Mouse (Mus musculus) CD4-positive helper T cell, adult 2 months (primary cell): Measurements from ENCODE around the gene Ankrd33.
"Not testable (repeated sequence)": the region's sequence is repeated elsewhere in the genome, so short reads cannot be mapped to it uniquely, and the experiment has no call there.

Experiments
- DNase-seq: peaks from one replicate; pipeline ENCODE4 v3.0.0-alpha.2; 2012; ENCODE audit warnings: low read depth, missing footprints, low spot score

Ankrd33 gene

GRCm38 (mm10) chr15:101086451-101086850, 29.1 kb upstream of the Ankrd33 start:
- no peak for DNase-seq

DNA sequence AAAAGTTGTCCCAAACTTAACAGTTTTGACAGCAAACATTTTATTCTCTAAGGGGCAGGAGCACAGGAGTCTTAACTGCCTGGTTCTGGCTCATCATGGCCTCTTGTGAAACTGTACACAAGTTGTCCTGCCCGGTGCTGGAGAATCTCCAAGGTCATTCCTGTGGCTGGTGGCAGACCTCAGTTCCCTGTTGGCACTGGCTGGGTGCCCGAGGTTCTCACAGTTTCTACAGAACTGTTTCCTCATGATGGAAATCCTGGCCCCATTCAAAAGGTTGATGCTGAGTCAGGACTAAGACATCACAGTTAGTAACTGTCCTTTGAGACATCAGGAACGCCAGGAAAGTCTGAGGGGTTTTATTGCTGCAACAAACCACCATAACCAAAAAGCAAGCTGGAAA, 28.6 kb upstream of the Ankrd33 start:
- DNase-seq: no peak

GRCm38 (mm10) chr15:101088291-101088690, 27.3 kb upstream of the Ankrd33 start:
- DNase-seq: no peak

DNA sequence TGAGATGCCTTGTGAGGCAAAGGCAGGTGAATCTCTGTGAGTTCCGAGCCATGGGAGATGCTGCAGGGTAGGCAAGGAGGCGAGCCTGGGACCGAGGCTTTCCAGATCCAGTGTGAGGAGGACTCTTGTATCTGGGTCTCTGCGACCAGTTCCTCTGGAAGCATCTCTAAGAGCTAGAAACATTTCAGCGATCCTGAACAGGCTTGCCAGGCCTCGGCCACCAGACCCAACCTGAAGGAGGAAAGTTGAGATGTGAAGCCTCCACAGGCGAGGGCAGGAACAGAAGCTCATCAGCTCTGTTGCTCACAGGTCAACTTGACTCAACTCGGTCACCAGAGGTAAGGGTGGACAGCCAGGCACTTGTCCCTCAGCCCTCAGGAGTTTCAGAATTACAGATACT, 24.0 kb upstream of the Ankrd33 start:
- no peak for DNase-seq

- DNase-seq: no peak
These were observed 23.3 kb upstream of the Ankrd33 start for GRCm38 (mm10) chr15:101092121-101092828.

DNA sequence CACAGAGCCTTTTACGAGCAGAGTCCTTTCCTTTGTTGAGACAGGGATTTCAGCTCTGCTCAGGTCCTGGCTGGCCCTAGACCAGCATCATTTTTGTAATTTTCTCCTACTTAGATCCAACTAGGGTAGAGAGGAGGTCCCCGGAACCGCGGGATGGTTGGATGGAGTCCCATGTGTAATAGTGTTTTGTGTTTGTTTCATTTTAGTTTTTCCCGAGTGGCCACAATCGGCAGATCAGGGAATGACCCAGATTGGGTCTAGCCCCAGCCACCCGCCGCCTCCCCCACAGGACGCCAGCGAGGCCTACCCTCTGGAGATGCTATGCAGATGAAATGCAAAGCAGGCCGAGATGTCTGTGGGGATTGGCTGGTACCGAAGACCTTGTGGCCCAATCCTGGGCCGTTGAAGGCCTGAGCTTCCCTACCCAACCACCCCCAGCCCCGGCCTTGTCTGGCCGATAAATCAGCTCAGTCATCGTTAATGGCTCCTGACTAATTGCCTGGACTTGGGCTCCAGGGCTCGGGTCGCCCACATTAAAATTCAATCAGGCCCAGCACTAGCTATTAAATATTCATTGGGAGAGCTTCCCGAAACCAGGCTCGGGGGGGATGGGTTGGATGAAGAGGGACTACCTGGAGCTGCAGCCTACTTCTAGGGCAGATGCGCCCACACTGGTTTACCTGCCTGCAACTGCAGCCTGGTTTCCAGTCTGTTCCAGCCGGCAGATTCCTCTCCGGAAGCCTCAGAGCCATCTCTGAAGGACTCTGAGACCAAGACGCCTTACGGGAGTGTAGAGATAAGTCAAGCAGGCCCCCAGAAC, 22.5 kb upstream of the Ankrd33 start:
- DNase-seq: no peak

DNA sequence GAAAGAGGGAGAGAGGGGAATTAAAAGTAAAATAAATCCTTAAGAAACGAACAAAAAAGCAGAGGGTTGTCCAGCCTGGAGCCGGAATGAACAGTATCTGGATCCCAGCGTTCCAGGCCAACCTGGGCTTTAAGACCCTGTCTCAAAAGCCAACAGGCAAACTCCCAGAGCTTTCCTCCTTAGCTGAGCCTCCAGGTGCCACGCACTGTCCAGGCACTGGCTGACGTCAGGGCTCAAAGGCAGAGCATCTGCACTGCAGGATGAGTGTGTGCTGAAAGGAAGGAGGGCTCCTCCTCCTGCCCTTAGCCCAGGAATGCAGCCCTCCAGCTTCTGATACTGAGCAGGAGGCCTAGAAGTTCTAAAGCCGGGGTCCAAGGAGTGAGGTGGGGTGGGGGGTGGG, 21.6 kb upstream of the Ankrd33 start:
- DNase-seq: no peak

- DNase-seq: no peak
These were observed 20.6 kb upstream of the Ankrd33 start for GRCm38 (mm10) chr15:101094979-101095378.

GRCm38 (mm10) chr15:101095392-101095791, 20.2 kb upstream of the Ankrd33 start:
- no peak for DNase-seq

DNA sequence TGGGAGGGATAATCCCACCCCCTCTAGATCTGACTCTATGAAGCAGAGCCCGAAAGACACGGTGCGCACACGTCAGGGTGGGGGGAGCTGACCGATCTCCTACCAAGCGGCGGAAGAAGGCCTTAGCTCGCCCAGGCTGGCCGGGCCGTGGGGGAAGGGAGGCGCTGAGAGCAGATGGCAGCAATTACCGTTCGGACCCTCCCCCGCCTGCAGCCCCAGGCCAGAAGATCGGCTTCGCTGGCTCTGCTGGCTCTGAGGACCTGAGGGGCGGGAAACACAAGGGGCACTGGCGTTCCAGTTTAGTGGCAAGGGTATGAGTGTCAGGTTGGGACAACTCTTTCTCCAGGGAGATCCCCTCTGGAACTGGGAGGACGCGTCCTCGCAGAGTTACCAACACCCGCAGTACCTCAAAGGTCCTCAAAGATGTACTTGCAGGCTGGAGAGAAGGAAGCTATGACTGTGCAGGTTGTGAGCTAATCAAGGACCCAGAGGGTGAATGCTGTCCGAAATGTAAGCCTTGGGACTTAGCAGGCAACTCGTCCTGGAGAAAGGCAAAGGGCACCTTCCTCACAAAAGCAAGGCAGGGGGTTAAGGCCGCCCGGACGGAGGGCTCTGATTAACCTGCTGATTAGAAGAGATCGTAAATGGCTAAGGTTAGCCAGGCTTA, 17.4 kb upstream of the Ankrd33 start:
- no peak for DNase-seq

DNA sequence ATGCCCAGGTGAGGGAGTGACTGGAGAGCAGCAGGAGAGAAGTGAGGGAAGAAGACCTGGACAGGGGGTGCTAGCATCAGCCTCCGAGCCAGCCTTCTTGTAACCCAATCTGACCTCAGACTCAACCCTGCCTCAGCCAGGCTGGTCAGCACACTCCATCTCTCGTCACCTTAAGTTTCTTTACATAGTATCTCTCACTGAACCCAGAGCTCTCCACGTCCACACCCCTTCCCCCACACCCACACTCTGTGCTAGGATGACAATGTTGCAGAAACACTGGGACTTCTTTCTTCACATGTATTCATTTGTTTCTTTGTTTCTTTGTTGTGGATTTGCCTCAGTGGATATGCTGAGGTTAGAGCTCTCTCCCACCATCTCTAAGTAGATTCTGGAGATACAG, 14.6 kb upstream of the Ankrd33 start:
- no peak for DNase-seq

DNA sequence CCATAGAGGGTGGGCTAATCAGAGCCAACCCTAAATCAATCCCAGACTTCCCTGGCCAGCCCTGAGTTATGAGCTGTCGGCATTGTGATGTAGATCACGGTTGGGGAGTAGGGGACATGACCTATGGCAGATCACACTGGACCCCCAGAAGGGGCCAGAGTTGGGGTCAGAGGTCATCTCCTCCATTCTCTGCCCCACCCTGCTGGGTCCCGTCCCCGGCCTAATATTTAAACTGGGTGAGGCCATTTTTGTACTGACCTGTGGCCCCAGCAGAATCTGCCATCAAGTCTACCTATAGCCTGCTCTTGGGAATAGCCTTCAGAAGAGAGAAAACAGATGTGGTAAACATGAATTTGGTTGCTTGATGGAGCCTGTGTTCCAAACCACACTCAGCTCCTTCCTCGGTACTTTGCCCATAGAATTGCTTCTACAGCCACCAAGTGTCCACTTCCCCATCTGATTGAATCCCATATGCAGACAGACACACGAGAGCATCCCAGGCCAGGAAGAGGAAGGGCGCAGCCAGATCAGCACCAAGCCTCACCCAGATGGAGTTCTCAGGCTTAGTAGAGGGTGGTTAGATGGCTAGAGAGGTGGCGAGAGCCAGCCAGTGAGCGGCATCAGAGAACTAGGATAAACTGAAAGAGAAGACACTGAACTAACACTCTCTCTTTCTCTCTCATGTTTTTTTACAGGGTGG, 11.8 kb upstream of the Ankrd33 start:
- DNase-seq: no peak

DNA sequence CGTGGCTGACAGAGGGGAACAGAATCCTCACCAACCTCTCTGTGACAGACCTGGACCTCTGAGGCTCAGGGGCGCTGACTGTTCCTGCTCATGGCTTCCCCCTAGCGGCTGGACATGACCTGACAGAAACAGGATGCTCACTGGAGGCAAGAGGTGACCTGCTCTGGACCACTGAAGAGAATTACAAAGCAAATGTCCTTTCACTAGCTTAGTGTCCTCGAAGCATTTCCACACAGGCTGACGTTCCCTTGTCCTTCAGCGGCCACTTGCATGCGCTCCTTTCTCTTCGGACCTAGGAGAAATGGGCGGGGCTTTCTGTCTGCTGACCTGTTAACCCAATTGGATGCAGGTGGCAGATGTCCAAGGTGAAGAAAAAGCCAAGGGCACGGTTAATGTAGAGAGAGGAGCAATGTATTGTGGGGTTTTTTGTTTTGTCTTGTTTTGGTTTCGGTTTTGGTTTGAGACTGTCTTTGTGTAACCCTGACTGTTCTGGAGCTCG, 10.0 kb upstream of the Ankrd33 start:
- peak; percentile 72 for DNase-seq

GRCm38 (mm10) chr15:101106011-101106410, 9.5 kb upstream of the Ankrd33 start:
- DNase-seq: no peak

- no peak for DNase-seq
These were observed 7.5 kb upstream of the Ankrd33 start for GRCm38 (mm10) chr15:101107906-101108671.

GRCm38 (mm10) chr15:101113176-101113575, 2.4 kb upstream of the Ankrd33 start:
- DNase-seq: peak; percentile 64

- not testable (repeated sequence) for DNase-seq
These were observed 1.8 kb upstream of the Ankrd33 start for GRCm38 (mm10) chr15:101113778-101114177.

GRCm38 (mm10) chr15:101118399-101119125, 3.0 kb downstream of the Ankrd33 start:
- no peak for DNase-seq

GRCm38 (mm10) chr15:101121411-101122289, 6.1 kb downstream of the Ankrd33 start:
- DNase-seq: no peak
